Mouse (Mus musculus): ENCODE measurements around the gene Igsf8.

DNA sequence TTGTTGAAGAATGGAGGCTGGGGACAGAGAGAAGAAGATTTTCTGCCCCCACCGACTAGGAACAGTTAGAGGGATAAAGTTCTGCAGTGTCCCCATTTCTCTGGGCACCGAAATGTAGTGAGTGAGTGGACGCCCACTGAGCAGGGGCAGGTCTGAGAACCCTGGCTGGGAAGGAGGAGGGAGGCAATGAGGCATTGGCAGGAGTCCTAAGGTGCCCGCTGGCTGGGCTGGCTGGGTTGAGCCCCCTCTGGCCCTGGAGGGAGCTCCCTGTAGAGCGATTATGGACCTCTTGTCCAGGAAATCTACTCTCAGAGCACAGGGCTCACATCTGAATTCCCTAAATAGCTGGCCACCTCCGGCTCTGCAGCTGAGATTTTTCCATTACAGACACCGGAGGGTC is 38.1 kb downstream of the Igsf8 start:
- TF ChIP-seq EP300 (IDR thresholded peaks at IDR 0.05; ENCODE audit: low read depth) (no peak), CTCF (IDR thresholded peaks at IDR 0.05; ENCODE audit: low read depth) (no peak)
